Mouse (Mus musculus): ENCODE measurements around the gene Meaf6. TPM values are rescaled to one million over a fixed set of nuclear protein-coding genes. Genes with fewer than 3 reads are reported as not detected.

Gene Meaf6
- total and polyA plus RNA-seq, 3 experiments, result 43.4 to 79.4 (median 54.2) TPM

GRCm38 (mm10) chr4:125144627-125145026 lies 59.7 kb downstream of the Meaf6 start:
- Histone ChIP-seq H3K27me3 (ENCODE audit: insufficient read depth, low read length) (no peaks in the 10 kb centered on the region), H3K4me3 (ENCODE audit: low read depth, low read length) (no peak overlapping the region), H3K36me3 (replicated peaks) (no peaks in the 10 kb centered on the region), H3K4me1 (ENCODE audit: insufficient read depth, low read depth, low read length) (no peaks in the 10 kb centered on the region), H3K9me3 (replicated peaks) (peaks cover 28% of the 10 kb centered on the region)
- DNase-seq (ENCODE audit: low spot score) (no peak), ATAC-seq (ENCODE audit: extremely low read depth, insufficient number of reproducible peaks, low FRiP score, poor library complexity, severe bottlenecking) (no peak)
- no peak for TF ChIP-seq TAL1 (conservative IDR thresholded peaks at IDR 0.05; ENCODE audit: low read depth, low read length)
- no peak for TF ChIP-seq GATA2 (IDR thresholded peaks at IDR 0.05; ENCODE audit: borderline replicate concordance, low read depth, low read length)
- no peak for TF ChIP-seq POLR2AphosphoS5 (IDR thresholded peaks at IDR 0.05; ENCODE audit: insufficient replicate concordance, low read depth, low read length)
- TF ChIP-seq GATA1 (IDR thresholded peaks at IDR 0.05; ENCODE audit: borderline replicate concordance, low read length), result no peak
- no peak for TF ChIP-seq CTCF (IDR thresholded peaks at IDR 0.05; ENCODE audit: low read depth, low read length)

GRCm38 (mm10) chr4:125145213-125145612 lies 60.3 kb downstream of the Meaf6 start:
- H3K4me3 ChIP-seq (ENCODE audit: low read depth, low read length), result no peak overlapping the region

GRCm38 (mm10) chr4:125147970-125148369 lies 63.0 kb downstream of the Meaf6 start:
- no peaks in the 10 kb centered on the region for H3K4me1 ChIP-seq (ENCODE audit: insufficient read depth, low read depth, low read length)
- H3K27me3 ChIP-seq (ENCODE audit: insufficient read depth, low read length), result no peaks in the 10 kb centered on the region
- no peak for DNase-seq (ENCODE audit: low spot score)
- H3K4me3 ChIP-seq (ENCODE audit: low read depth, low read length), result no peak overlapping the region
- H3K36me3 ChIP-seq (replicated peaks), result no peaks in the 10 kb centered on the region
- ATAC-seq (ENCODE audit: extremely low read depth, insufficient number of reproducible peaks, low FRiP score, poor library complexity, severe bottlenecking), result no peak
- TF ChIP-seq POLR2AphosphoS5 (IDR thresholded peaks at IDR 0.05; ENCODE audit: insufficient replicate concordance, low read depth, low read length), result no peak
- no peak for TF ChIP-seq TAL1 (conservative IDR thresholded peaks at IDR 0.05; ENCODE audit: low read depth, low read length)
- no peak for TF ChIP-seq GATA1 (IDR thresholded peaks at IDR 0.05; ENCODE audit: borderline replicate concordance, low read length)
- no peak for TF ChIP-seq CTCF (IDR thresholded peaks at IDR 0.05; ENCODE audit: low read depth, low read length)
- no peak for TF ChIP-seq GATA2 (IDR thresholded peaks at IDR 0.05; ENCODE audit: borderline replicate concordance, low read depth, low read length)
- H3K9me3 ChIP-seq (replicated peaks), result peaks cover 41% of the 10 kb centered on the region

More at GRCm38 (mm10) chr4:125145213-125145612, 60.3 kb downstream of the Meaf6 start:
- H3K9me3 ChIP-seq (replicated peaks), result peaks cover 32% of the 10 kb centered on the region
- TF ChIP-seq TAL1 (conservative IDR thresholded peaks at IDR 0.05; ENCODE audit: low read depth, low read length) (no peak), CTCF (IDR thresholded peaks at IDR 0.05; ENCODE audit: low read depth, low read length) (no peak), GATA1 (IDR thresholded peaks at IDR 0.05; ENCODE audit: borderline replicate concordance, low read length) (no peak), POLR2AphosphoS5 (IDR thresholded peaks at IDR 0.05; ENCODE audit: insufficient replicate concordance, low read depth, low read length) (no peak)
- H3K4me1 ChIP-seq (ENCODE audit: insufficient read depth, low read depth, low read length), result no peaks in the 10 kb centered on the region
- H3K27me3 ChIP-seq (ENCODE audit: insufficient read depth, low read length), result no peaks in the 10 kb centered on the region
- H3K36me3 ChIP-seq (replicated peaks), result no peaks in the 10 kb centered on the region
- ATAC-seq (ENCODE audit: extremely low read depth, insufficient number of reproducible peaks, low FRiP score, poor library complexity, severe bottlenecking) (no peak), DNase-seq (ENCODE audit: low spot score) (no peak)

GRCm38 (mm10) chr4:125149460-125149859 lies 64.5 kb downstream of the Meaf6 start:
- ATAC-seq (ENCODE audit: extremely low read depth, insufficient number of reproducible peaks, low FRiP score, poor library complexity, severe bottlenecking), result no peak
- H3K4me3 ChIP-seq (ENCODE audit: low read depth, low read length), result no peak overlapping the region
- DNase-seq (ENCODE audit: low spot score), result no peak
- H3K9me3 ChIP-seq (replicated peaks), result peaks cover 41% of the 10 kb centered on the region
- no peaks in the 10 kb centered on the region for H3K4me1 ChIP-seq (ENCODE audit: insufficient read depth, low read depth, low read length)
- no peak for TF ChIP-seq GATA1 (IDR thresholded peaks at IDR 0.05; ENCODE audit: borderline replicate concordance, low read length)
- TF ChIP-seq POLR2AphosphoS5 (IDR thresholded peaks at IDR 0.05; ENCODE audit: insufficient replicate concordance, low read depth, low read length), result no peak
- no peak for TF ChIP-seq TAL1 (conservative IDR thresholded peaks at IDR 0.05; ENCODE audit: low read depth, low read length)
- TF ChIP-seq CTCF (IDR thresholded peaks at IDR 0.05; ENCODE audit: low read depth, low read length), result no peak
- TF ChIP-seq GATA2 (IDR thresholded peaks at IDR 0.05; ENCODE audit: borderline replicate concordance, low read depth, low read length), result no peak
- no peaks in the 10 kb centered on the region for H3K36me3 ChIP-seq (replicated peaks)
- H3K27me3 ChIP-seq (ENCODE audit: insufficient read depth, low read length), result no peaks in the 10 kb centered on the region

GRCm38 (mm10) chr4:125152469-125152868 lies 67.5 kb downstream of the Meaf6 start:
- Histone ChIP-seq H3K4me1 (ENCODE audit: insufficient read depth, low read depth, low read length) (no peaks in the 10 kb centered on the region), H3K36me3 (replicated peaks) (no peaks in the 10 kb centered on the region), H3K9me3 (replicated peaks) (peaks cover 37% of the 10 kb centered on the region), H3K4me3 (ENCODE audit: low read depth, low read length) (no peak overlapping the region), H3K27me3 (ENCODE audit: insufficient read depth, low read length) (no peaks in the 10 kb centered on the region)
- TF ChIP-seq GATA2 (IDR thresholded peaks at IDR 0.05; ENCODE audit: borderline replicate concordance, low read depth, low read length), result no peak
- TF ChIP-seq POLR2AphosphoS5 (IDR thresholded peaks at IDR 0.05; ENCODE audit: insufficient replicate concordance, low read depth, low read length), result no peak
- no peak for TF ChIP-seq CTCF (IDR thresholded peaks at IDR 0.05; ENCODE audit: low read depth, low read length)
- TF ChIP-seq TAL1 (conservative IDR thresholded peaks at IDR 0.05; ENCODE audit: low read depth, low read length), result no peak
- no peak for TF ChIP-seq GATA1 (IDR thresholded peaks at IDR 0.05; ENCODE audit: borderline replicate concordance, low read length)
- ATAC-seq (ENCODE audit: extremely low read depth, insufficient number of reproducible peaks, low FRiP score, poor library complexity, severe bottlenecking) (no peak), DNase-seq (ENCODE audit: low spot score) (no peak)

- DNase-seq (ENCODE audit: low spot score) (no peak), ATAC-seq (ENCODE audit: extremely low read depth, insufficient number of reproducible peaks, low FRiP score, poor library complexity, severe bottlenecking) (no peak)
- H3K4me3 ChIP-seq (ENCODE audit: low read depth, low read length), result no peak overlapping the region
- H3K4me1 ChIP-seq (ENCODE audit: insufficient read depth, low read depth, low read length), result no peaks in the 10 kb centered on the region
- peaks cover 39% of the 10 kb centered on the region for H3K9me3 ChIP-seq (replicated peaks)
- H3K27me3 ChIP-seq (ENCODE audit: insufficient read depth, low read length), result no peaks in the 10 kb centered on the region
- TF ChIP-seq TAL1 (conservative IDR thresholded peaks at IDR 0.05; ENCODE audit: low read depth, low read length), result no peak
- no peak for TF ChIP-seq CTCF (IDR thresholded peaks at IDR 0.05; ENCODE audit: low read depth, low read length)
- TF ChIP-seq POLR2AphosphoS5 (IDR thresholded peaks at IDR 0.05; ENCODE audit: insufficient replicate concordance, low read depth, low read length), result no peak
- TF ChIP-seq GATA1 (IDR thresholded peaks at IDR 0.05; ENCODE audit: borderline replicate concordance, low read length), result no peak
- no peak for TF ChIP-seq GATA2 (IDR thresholded peaks at IDR 0.05; ENCODE audit: borderline replicate concordance, low read depth, low read length)
- no peaks in the 10 kb centered on the region for H3K36me3 ChIP-seq (replicated peaks)
Observed at GRCm38 (mm10) chr4:125153659-125154241, 68.8 kb downstream of the Meaf6 start.
